Mouse (Mus musculus): ENCODE measurements at regions not wholly inside any gene's neighbourhood (a gene's known extent, or its start where the extent isn't known, plus 50 kb on each side); places are given as distances from the start of the nearest gene placed in this dataset.

DNA sequence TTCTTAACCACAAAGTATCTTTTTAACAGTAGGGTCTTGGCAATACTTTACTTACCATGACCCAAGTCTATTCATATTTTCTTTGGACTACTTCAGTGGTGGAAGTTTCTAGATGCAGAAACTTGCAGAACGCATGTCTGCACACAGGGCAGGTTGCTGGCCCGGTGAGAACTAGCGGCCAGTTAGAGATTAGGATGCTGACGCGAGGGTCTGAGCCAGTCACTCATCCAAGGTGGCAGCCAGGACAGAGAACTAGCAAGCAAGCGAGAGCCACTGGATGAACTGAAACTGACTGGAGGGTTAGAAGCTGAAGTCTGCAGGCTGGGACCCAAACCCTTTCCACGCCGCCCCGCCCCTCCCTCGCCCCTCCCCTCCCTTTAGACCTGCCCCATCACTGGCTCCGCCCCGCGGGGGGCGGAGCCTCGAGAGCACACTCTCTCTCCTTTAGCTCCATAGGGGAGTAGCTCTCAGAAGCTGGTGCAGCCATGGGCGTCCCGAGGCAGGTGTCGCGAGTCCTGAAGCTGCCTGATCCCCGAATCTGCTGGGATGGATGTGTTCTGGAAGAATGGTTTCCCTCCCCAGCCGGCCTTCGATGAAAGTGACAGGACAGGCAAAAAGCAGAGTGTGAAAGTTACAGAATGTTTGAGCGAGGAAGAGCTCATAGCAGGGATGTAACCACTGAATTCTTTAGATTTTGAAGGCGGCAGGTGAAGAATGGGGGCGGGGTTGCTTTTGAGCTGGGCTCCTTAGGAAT is 117.0 kb downstream of the Fam161a start:
- Histone ChIP-seq H3K9ac (ENCODE audit: low read depth, low read length) (peak overlapping the region; percentile 67), H3K4me3 (ENCODE audit: low read length) (peak overlapping the region; percentile 49), H3K27me3 (replicated peaks; ENCODE audit: control insufficient read depth, insufficient read depth, low read length) (no peaks in the 10 kb centered on the region), H3K36me3 (ENCODE audit: control insufficient read depth, insufficient read depth, low read length) (no peaks in the 10 kb centered on the region), H3K4me2 (ENCODE audit: low read length) (peak overlapping the region; percentile 92), H3K9me3 (ENCODE audit: control insufficient read depth, low read length) (no peaks in the 10 kb centered on the region), H3K4me1 (ENCODE audit: control insufficient read depth, insufficient read depth, low read depth, low read length) (0 out of 2 replicates have a peak, but pooled peaks cover 2% of the 10 kb centered on the region), H3K27ac (ENCODE audit: low read depth, low read length) (no peak overlapping the region)
- WGBS: 4% methylated on average over 23 of the region's 25 CpGs
- ATAC-seq: peak; percentile 99

GRCm38 (mm10) chr11:23131122-23131521 is 123.8 kb downstream of the Fam161a start:
- no peaks in the 10 kb centered on the region for H3K9me3 ChIP-seq (ENCODE audit: control insufficient read depth, low read length)
- H3K27ac ChIP-seq (ENCODE audit: low read depth, low read length): no peak overlapping the region
- no peak overlapping the region for H3K4me2 ChIP-seq (ENCODE audit: low read length)
- H3K27me3 ChIP-seq (replicated peaks; ENCODE audit: control insufficient read depth, insufficient read depth, low read length): no peaks in the 10 kb centered on the region
- 74% methylated on average over 1 of the region's 1 CpGs for WGBS
- ATAC-seq: no peak
- H3K9ac ChIP-seq (ENCODE audit: low read depth, low read length): no peak overlapping the region
- no peaks in the 10 kb centered on the region for H3K36me3 ChIP-seq (ENCODE audit: control insufficient read depth, insufficient read depth, low read length)
- H3K4me1 ChIP-seq (ENCODE audit: control insufficient read depth, insufficient read depth, low read depth, low read length): no peaks in the 10 kb centered on the region
- no peak overlapping the region for H3K4me3 ChIP-seq (ENCODE audit: low read length)

GRCm38 (mm10) chr11:23131632-23132031 is 124.2 kb upstream of the Xpo1 start:
- Histone ChIP-seq H3K4me1 (ENCODE audit: control insufficient read depth, insufficient read depth, low read depth, low read length) (no peaks in the 10 kb centered on the region), H3K9ac (ENCODE audit: low read depth, low read length) (no peak overlapping the region), H3K27ac (ENCODE audit: low read depth, low read length) (no peak overlapping the region), H3K36me3 (ENCODE audit: control insufficient read depth, insufficient read depth, low read length) (no peaks in the 10 kb centered on the region), H3K4me2 (ENCODE audit: low read length) (no peak overlapping the region), H3K9me3 (ENCODE audit: control insufficient read depth, low read length) (no peaks in the 10 kb centered on the region), H3K27me3 (replicated peaks; ENCODE audit: control insufficient read depth, insufficient read depth, low read length) (no peaks in the 10 kb centered on the region), H3K4me3 (ENCODE audit: low read length) (no peak overlapping the region)
- 77% methylated on average over 1 of the region's 1 CpGs for WGBS
- no peak for ATAC-seq

DNA sequence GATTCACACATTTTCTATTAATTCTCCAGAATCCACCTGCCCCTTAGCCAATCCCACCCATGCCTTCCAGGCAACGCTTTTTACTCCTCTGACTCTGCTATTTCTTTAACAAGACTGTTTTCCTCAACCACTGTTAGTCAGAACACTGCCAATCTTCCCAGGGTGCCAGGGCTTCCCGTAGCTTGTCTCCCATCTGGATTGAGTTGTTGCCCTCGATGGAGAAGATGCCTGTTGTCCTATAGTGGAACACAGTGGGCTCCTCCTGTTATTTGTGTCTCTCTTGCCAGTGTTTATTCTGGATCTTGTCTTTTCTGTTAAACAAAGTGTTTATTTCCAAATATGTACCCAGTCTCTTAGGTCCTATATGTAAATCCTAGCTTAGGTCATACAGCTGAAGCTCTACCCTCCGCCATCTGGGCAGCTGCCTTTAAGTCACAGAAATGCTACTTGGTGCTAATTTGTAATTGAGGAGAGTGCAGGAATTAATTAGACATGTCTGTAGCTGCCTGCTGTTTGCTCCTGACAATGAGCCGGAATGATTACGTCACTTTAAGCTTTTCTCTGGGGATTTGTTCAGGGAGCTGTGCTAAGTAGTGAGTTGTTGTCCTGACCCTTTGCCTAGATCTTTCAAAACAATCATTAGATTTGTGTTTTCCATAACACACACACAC is 115.3 kb upstream of the Xpo1 start:
- Histone ChIP-seq H3K27me3 (replicated peaks; ENCODE audit: control insufficient read depth, insufficient read depth, low read length) (no peaks in the 10 kb centered on the region), H3K9ac (ENCODE audit: low read depth, low read length) (no peak overlapping the region), H3K4me3 (ENCODE audit: low read length) (no peak overlapping the region), H3K4me2 (ENCODE audit: low read length) (no peak overlapping the region), H3K4me1 (ENCODE audit: control insufficient read depth, insufficient read depth, low read depth, low read length) (peaks cover 4% of the 10 kb centered on the region; the same call in 1 of the 2 replicates), H3K36me3 (ENCODE audit: control insufficient read depth, insufficient read depth, low read length) (no peaks in the 10 kb centered on the region), H3K27ac (ENCODE audit: low read depth, low read length) (no peak overlapping the region), H3K9me3 (ENCODE audit: control insufficient read depth, low read length) (no peaks in the 10 kb centered on the region)
- ATAC-seq: peak; percentile 74
- WGBS: 23% methylated on average over 6 of the region's 6 CpGs

DNA sequence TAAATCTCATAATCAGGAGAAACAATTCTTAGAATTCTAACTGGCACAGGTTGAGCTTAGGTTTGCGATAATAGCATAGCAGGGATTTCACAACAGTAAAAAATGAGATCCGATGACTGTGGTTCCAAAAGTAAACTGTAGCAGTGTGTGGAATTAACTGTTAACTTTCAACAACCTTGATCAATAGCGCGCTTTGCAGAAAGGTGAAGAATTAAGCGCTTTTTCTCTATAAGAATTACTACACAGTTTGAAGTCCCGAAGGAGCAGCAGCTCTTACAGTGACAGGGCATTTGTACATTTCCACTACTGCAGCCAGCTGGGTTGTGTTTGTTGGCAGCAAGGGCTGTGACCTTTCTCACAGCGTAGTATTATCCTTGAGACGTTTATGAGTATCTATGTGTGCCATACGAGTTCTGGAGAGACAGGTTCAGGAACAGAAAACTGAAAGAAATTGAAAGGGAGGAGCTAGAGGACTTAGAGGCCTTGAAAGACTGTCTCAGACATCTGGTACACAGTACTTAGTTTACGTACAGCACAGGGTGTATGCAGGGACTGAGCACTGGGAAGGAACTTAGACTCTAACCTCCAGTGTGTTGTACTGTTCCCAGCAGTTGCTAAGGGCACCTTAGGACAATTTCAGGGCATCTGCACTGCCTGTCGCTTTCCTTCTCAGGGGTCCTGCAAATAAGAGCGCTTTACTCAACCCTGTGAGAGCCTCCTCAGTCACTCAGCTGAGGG is 114.6 kb upstream of the Xpo1 start:
- no peaks in the 10 kb centered on the region for H3K27me3 ChIP-seq (replicated peaks; ENCODE audit: control insufficient read depth, insufficient read depth, low read length)
- WGBS: 60% methylated on average over 12 of the region's 12 CpGs
- H3K4me1 ChIP-seq (ENCODE audit: control insufficient read depth, insufficient read depth, low read depth, low read length): peaks cover 4% of the 10 kb centered on the region; the same call in 1 of the 2 replicates
- H3K4me3 ChIP-seq (ENCODE audit: low read length): no peak overlapping the region
- H3K36me3 ChIP-seq (ENCODE audit: control insufficient read depth, insufficient read depth, low read length): no peaks in the 10 kb centered on the region
- no peak overlapping the region for H3K9ac ChIP-seq (ENCODE audit: low read depth, low read length)
- 0 out of 2 replicates have a peak, but pooled peaks have one; percentile 45 for ATAC-seq
- no peaks in the 10 kb centered on the region for H3K9me3 ChIP-seq (ENCODE audit: control insufficient read depth, low read length)
- H3K27ac ChIP-seq (ENCODE audit: low read depth, low read length): no peak overlapping the region; the same call in 1 of the 2 replicates
- no peak overlapping the region for H3K4me2 ChIP-seq (ENCODE audit: low read length)

- ATAC-seq: peak; percentile 45; the same call in 1 of the 2 replicates
- no peaks in the 10 kb centered on the region for H3K36me3 ChIP-seq (ENCODE audit: control insufficient read depth, insufficient read depth, low read length)
- no peak overlapping the region for H3K27ac ChIP-seq (ENCODE audit: low read depth, low read length)
- H3K4me1 ChIP-seq (ENCODE audit: control insufficient read depth, insufficient read depth, low read depth, low read length): no peaks in the 10 kb centered on the region
- no peaks in the 10 kb centered on the region for H3K27me3 ChIP-seq (replicated peaks; ENCODE audit: control insufficient read depth, insufficient read depth, low read length)
- WGBS: 73% methylated on average over 8 of the region's 8 CpGs
- no peaks in the 10 kb centered on the region for H3K9me3 ChIP-seq (ENCODE audit: control insufficient read depth, low read length)
- H3K9ac ChIP-seq (ENCODE audit: low read depth, low read length): no peak overlapping the region
- H3K4me3 ChIP-seq (ENCODE audit: low read length): no peak overlapping the region
- H3K4me2 ChIP-seq (ENCODE audit: low read length): no peak overlapping the region
These were observed 107.7 kb upstream of the Xpo1 start for GRCm38 (mm10) chr11:23148048-23148596.

GRCm38 (mm10) chr11:23149556-23150244 is 106.1 kb upstream of the Xpo1 start:
- 0 out of 2 replicates have a peak, but pooled peaks have one; percentile 45 for ATAC-seq
- Histone ChIP-seq H3K27me3 (replicated peaks; ENCODE audit: control insufficient read depth, insufficient read depth, low read length) (no peaks in the 10 kb centered on the region), H3K36me3 (ENCODE audit: control insufficient read depth, insufficient read depth, low read length) (no peaks in the 10 kb centered on the region), H3K9ac (ENCODE audit: low read depth, low read length) (no peak overlapping the region), H3K9me3 (ENCODE audit: control insufficient read depth, low read length) (no peaks in the 10 kb centered on the region), H3K27ac (ENCODE audit: low read depth, low read length) (no peak overlapping the region), H3K4me3 (ENCODE audit: low read length) (no peak overlapping the region), H3K4me2 (ENCODE audit: low read length) (no peak overlapping the region), H3K4me1 (ENCODE audit: control insufficient read depth, insufficient read depth, low read depth, low read length) (no peaks in the 10 kb centered on the region)
- 72% methylated on average over 5 of the region's 5 CpGs for WGBS

- no peak overlapping the region for H3K4me3 ChIP-seq (ENCODE audit: low read length)
- ATAC-seq: no peak
- no peak overlapping the region for H3K4me2 ChIP-seq (ENCODE audit: low read length)
- H3K4me1 ChIP-seq (ENCODE audit: control insufficient read depth, insufficient read depth, low read depth, low read length): no peaks in the 10 kb centered on the region
- no peaks in the 10 kb centered on the region for H3K36me3 ChIP-seq (ENCODE audit: control insufficient read depth, insufficient read depth, low read length)
- no peaks in the 10 kb centered on the region for H3K27me3 ChIP-seq (replicated peaks; ENCODE audit: control insufficient read depth, insufficient read depth, low read length)
- H3K9me3 ChIP-seq (ENCODE audit: control insufficient read depth, low read length): no peaks in the 10 kb centered on the region
- H3K9ac ChIP-seq (ENCODE audit: low read depth, low read length): no peak overlapping the region
- H3K27ac ChIP-seq (ENCODE audit: low read depth, low read length): no peak overlapping the region
- WGBS: 70% methylated on average over 1 of the region's 1 CpGs
These were observed 101.0 kb upstream of the Xpo1 start for GRCm38 (mm10) chr11:23154851-23155250.

Data from hindbrain, embryonic 16.5 days (tissue).